ENCODE assay signal across 10 mouse cellular contexts in the genomic region with DNA sequence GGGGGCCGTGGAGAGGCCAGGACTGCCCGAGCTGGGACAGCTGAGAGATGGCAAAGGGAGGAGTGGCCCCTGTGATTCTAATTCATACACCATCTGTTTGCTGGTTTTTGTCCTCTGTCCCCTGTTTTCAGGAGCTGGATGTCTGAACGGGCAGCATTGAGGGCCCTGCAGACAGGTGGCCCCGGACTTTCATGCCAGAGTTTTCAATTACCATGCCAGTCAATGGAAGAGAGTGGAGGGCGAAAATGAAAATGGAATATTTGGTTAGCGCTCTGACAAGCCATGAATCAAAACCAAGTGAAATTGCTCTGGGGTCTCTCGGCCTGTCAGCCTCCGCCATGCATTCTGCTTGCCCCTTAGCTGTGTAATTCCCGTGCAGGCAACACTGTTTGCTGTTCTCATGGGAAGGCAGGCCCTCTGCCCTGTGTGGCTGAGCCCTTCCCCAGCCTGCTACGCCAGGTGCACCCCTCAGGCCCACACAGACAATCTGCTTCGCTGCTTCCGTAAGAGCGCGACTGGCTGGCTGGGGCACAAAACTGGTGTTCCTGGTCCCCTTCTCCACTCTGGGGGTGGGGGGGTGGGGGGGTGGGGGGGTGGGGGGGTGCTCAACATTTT.
DNase-seq lines count a peak whose midpoint lies in the region; ATAC-seq lines count a peak whose summit lies in the region.
"Had no signal": no experiment of that assay in that cellular context is flagged by ENCODE, and none has a peak within 500 bp of the region (broad histone marks: within the 10 kb centered on the region; RNA-seq: fewer than 3 reads in every experiment).

No protein-coding gene starts in this region.

- H3K4me1 ChIP-seq in hindbrain, embryonic 12.5 days: peaks cover 17% of the 10 kb centered on the region
- peaks cover 9% of the 10 kb centered on the region; the same call in 1 of the 2 replicates for H3K4me1 ChIP-seq in limb, embryonic 13.5 days
- H3K4me1 ChIP-seq in neural tube, embryonic 14.5 days (ENCODE audit: control insufficient read depth, insufficient read depth, low read length): peaks cover 7% of the 10 kb centered on the region; the same call in 1 of the 2 replicates

- H3K9ac ChIP-seq in hindbrain, embryonic 12.5 days: no peak overlapping the region
- no peak overlapping the region for H3K9ac ChIP-seq in limb, embryonic 13.5 days
- no peak overlapping the region for H3K9ac ChIP-seq in neural tube, embryonic 14.5 days (replicated peaks; ENCODE audit: low read depth, low read length)

- intact Hi-C loops in left cerebral cortex, postnatal 4 days (cut with DNase I): no loop called here
- intact Hi-C loops in left cerebral cortex, postnatal 10 days (cut with DNase I): no loop called here

- H3K4me3 ChIP-seq in hindbrain, embryonic 12.5 days: no peak overlapping the region
- H3K4me3 ChIP-seq in limb, embryonic 13.5 days: no peak overlapping the region
- no peak overlapping the region for H3K4me3 ChIP-seq in neural tube, embryonic 14.5 days (ENCODE audit: low read depth, low read length)

- H3K4me2 ChIP-seq in hindbrain, embryonic 12.5 days (replicated peaks): peak overlapping the region; percentile 17; the same call in 1 of the 2 replicates
- H3K4me2 ChIP-seq in limb, embryonic 13.5 days (replicated peaks): peak overlapping the region; percentile 34
- H3K4me2 ChIP-seq in neural tube, embryonic 14.5 days (ENCODE audit: low read depth, low read length): no peak overlapping the region

- WGBS in hindbrain, embryonic 12.5 days: 38% methylated on average over 14 of the region's 14 CpGs
- WGBS in limb, embryonic 13.5 days: 41% methylated on average over 14 of the region's 14 CpGs
- WGBS in neural tube, embryonic 14.5 days: 18% methylated on average over 14 of the region's 14 CpGs

- H3K27me3 ChIP-seq in hindbrain, embryonic 12.5 days: no peaks in the 10 kb centered on the region
- 0 out of 2 replicates have a peak, but pooled peaks cover 4% of the 10 kb centered on the region for H3K27me3 ChIP-seq in limb, embryonic 13.5 days
- no peaks in the 10 kb centered on the region for H3K27me3 ChIP-seq in neural tube, embryonic 14.5 days (ENCODE audit: control insufficient read depth, insufficient read depth, low read length)

- peak overlapping the region; percentile 64 for H3K27ac ChIP-seq in hindbrain, embryonic 12.5 days
- no peak overlapping the region for H3K27ac ChIP-seq in limb, embryonic 13.5 days
- H3K27ac ChIP-seq in neural tube, embryonic 14.5 days (ENCODE audit: low read depth, low read length): no peak overlapping the region

- H3K36me3 ChIP-seq in hindbrain, embryonic 12.5 days: no peaks in the 10 kb centered on the region
- no peaks in the 10 kb centered on the region for H3K36me3 ChIP-seq in limb, embryonic 13.5 days
- no peaks in the 10 kb centered on the region for H3K36me3 ChIP-seq in neural tube, embryonic 14.5 days (ENCODE audit: control insufficient read depth, insufficient read depth, low read length)

- peak; percentile 57 for DNase-seq in left cerebral cortex, postnatal 4 days
- no peak for DNase-seq in left cerebral cortex, postnatal 10 days (ENCODE audit: extremely low spot score in 1 of 2, low spot score in 2 of 2)
- no peak for DNase-seq in spleen, postnatal 4 days (ENCODE audit: low spot score in 2 of 2)
- DNase-seq in adrenal gland, postnatal 25 days: no peak
- DNase-seq: kidney, postnatal 36 days; lung, adult 18-20 months had no signal

- ATAC-seq in hindbrain, embryonic 12.5 days (ENCODE audit: low FRiP score): peak; percentile 89
- no peak for ATAC-seq in limb, embryonic 13.5 days (ENCODE audit: low FRiP score, low read depth)
- peak; percentile 65; the same call in 1 of the 2 replicates for ATAC-seq in neural tube, embryonic 14.5 days (ENCODE audit: low read depth)
- ATAC-seq: inflammation-experienced regulatory T-cells, adult 6 months had no signal

- H3K9me3 ChIP-seq in hindbrain, embryonic 12.5 days (replicated peaks): no peaks in the 10 kb centered on the region
- no peaks in the 10 kb centered on the region for H3K9me3 ChIP-seq in limb, embryonic 13.5 days
- no peaks in the 10 kb centered on the region for H3K9me3 ChIP-seq in neural tube, embryonic 14.5 days (ENCODE audit: control insufficient read depth, low read length)
